Mouse (Mus musculus) erythroblast, embryonic 14.5 days (primary cell): Measurements from ENCODE around the gene Fam131c. TPM values are rescaled to one million over a fixed set of nuclear protein-coding genes. Genes with fewer than 3 reads are reported as not detected.

Experiments
- H3K27me3 ChIP-seq: 2 replicates; pipeline ENCODE4 v1.6.1; 2012; ENCODE audit warnings: inconsistent platforms; ENCODE audit not compliant: control insufficient read depth
- H3K36me3 ChIP-seq: 2 replicates; pipeline ENCODE4 v1.6.1; 2012; ENCODE audit warnings: mild to moderate bottlenecking, inconsistent platforms; ENCODE audit not compliant: control insufficient read depth
- H3K4me1 ChIP-seq: 2 replicates; pipeline ENCODE4 v1.6.1; 2012; ENCODE audit warnings: inconsistent platforms; ENCODE audit not compliant: control insufficient read depth
- H3K4me3 ChIP-seq: replicated peaks from 2 replicates; pipeline ENCODE3; 2012; ENCODE audit warnings: moderate library complexity, mild to moderate bottlenecking, inconsistent platforms
- H3K9me3 ChIP-seq: 2 replicates; pipeline ENCODE4 v1.6.1; 2012; ENCODE audit warnings: low read length, inconsistent platforms, mixed read lengths; ENCODE audit not compliant: control insufficient read depth
- GATA1 ChIP-seq: IDR thresholded peaks from 2 replicates; pipeline ENCODE4 v1.6.1; 2012; ENCODE audit warnings: low read length, inconsistent platforms, mixed read lengths
- TAL1 ChIP-seq: IDR thresholded peaks from 3 replicates; pipeline ENCODE4 v1.6.1; 2012; ENCODE audit warnings: low read length, inconsistent platforms, mixed read lengths
- polyA plus RNA-seq: library from polyadenylated mRNA; stranded (reverse); fragments of >175 nt; gene quantifications from 2 replicates; pipeline ENCODE4 v1.2.3, GENCODE M21; 2012

The Fam131c gene
- polyA plus RNA-seq, 1 experiment = not detected

GRCm38 (mm10) chr4:141350015-141350414 is 18.0 kb upstream of the Fam131c start:
- H3K4me1 ChIP-seq = no peaks in the 10 kb centered on the region
- H3K9me3 ChIP-seq = no peaks in the 10 kb centered on the region
- no peaks in the 10 kb centered on the region for H3K36me3 ChIP-seq
- no peaks in the 10 kb centered on the region for H3K27me3 ChIP-seq
- H3K4me3 ChIP-seq = no peak overlapping the region
- TF ChIP-seq GATA1 (no peak), TAL1 (no peak)

- no peaks in the 10 kb centered on the region for H3K27me3 ChIP-seq
- no peak for TF ChIP-seq TAL1
These were observed 16.0 kb upstream of the Fam131c start for GRCm38 (mm10) chr4:141351972-141352371.

GRCm38 (mm10) chr4:141352986-141353385 is 15.0 kb upstream of the Fam131c start:
- no peaks in the 10 kb centered on the region for H3K4me1 ChIP-seq
- H3K36me3 ChIP-seq = no peaks in the 10 kb centered on the region
- H3K9me3 ChIP-seq = peaks cover 7% of the 10 kb centered on the region
- no peak for TF ChIP-seq TAL1
- no peak for TF ChIP-seq GATA1
- no peaks in the 10 kb centered on the region for H3K27me3 ChIP-seq
- H3K4me3 ChIP-seq = no peak overlapping the region

More at GRCm38 (mm10) chr4:141351972-141352371, 16.0 kb upstream of the Fam131c start:
- H3K9me3 ChIP-seq = no peaks in the 10 kb centered on the region
- no peak overlapping the region for H3K4me3 ChIP-seq
- no peaks in the 10 kb centered on the region for H3K4me1 ChIP-seq
- no peaks in the 10 kb centered on the region for H3K36me3 ChIP-seq

- TF ChIP-seq GATA1 = no peak
- no peak for TF ChIP-seq TAL1
- H3K36me3 ChIP-seq = no peaks in the 10 kb centered on the region
- H3K4me3 ChIP-seq = no peak overlapping the region
- H3K4me1 ChIP-seq = no peaks in the 10 kb centered on the region
- H3K27me3 ChIP-seq = no peaks in the 10 kb centered on the region
- H3K9me3 ChIP-seq = peaks cover 7% of the 10 kb centered on the region
These were observed 14.2 kb upstream of the Fam131c start for GRCm38 (mm10) chr4:141353868-141354267.

GRCm38 (mm10) chr4:141357811-141358210 is 10.2 kb upstream of the Fam131c start:
- no peak for TF ChIP-seq GATA1
- no peak for TF ChIP-seq TAL1
- Histone ChIP-seq H3K9me3 (peaks cover 7% of the 10 kb centered on the region), H3K36me3 (no peaks in the 10 kb centered on the region), H3K4me3 (no peak overlapping the region), H3K4me1 (no peaks in the 10 kb centered on the region), H3K27me3 (0 out of 2 replicates have a peak, but pooled peaks cover 2% of the 10 kb centered on the region)

- Histone ChIP-seq H3K9me3 (peaks cover 7% of the 10 kb centered on the region), H3K4me3 (no peak overlapping the region), H3K4me1 (no peaks in the 10 kb centered on the region), H3K36me3 (no peaks in the 10 kb centered on the region), H3K27me3 (0 out of 2 replicates have a peak, but pooled peaks cover 2% of the 10 kb centered on the region)
- TF ChIP-seq TAL1 (no peak), GATA1 (no peak)
These were observed 8.8 kb upstream of the Fam131c start for GRCm38 (mm10) chr4:141359222-141359621.

- no peak for TF ChIP-seq TAL1
- no peaks in the 10 kb centered on the region for H3K4me1 ChIP-seq
- H3K9me3 ChIP-seq = peaks cover 7% of the 10 kb centered on the region
- H3K4me3 ChIP-seq = no peak overlapping the region
- peaks cover 8% of the 10 kb centered on the region for H3K27me3 ChIP-seq
- no peaks in the 10 kb centered on the region for H3K36me3 ChIP-seq
These were observed 7.2 kb upstream of the Fam131c start for GRCm38 (mm10) chr4:141360846-141361245.

- no peaks in the 10 kb centered on the region for H3K4me1 ChIP-seq
- H3K9me3 ChIP-seq = no peaks in the 10 kb centered on the region; the same call in 1 of the 2 replicates
- TF ChIP-seq TAL1 = no peak
- no peak for TF ChIP-seq GATA1
- H3K4me3 ChIP-seq = no peak overlapping the region
- peaks cover 27% of the 10 kb centered on the region for H3K27me3 ChIP-seq
- no peaks in the 10 kb centered on the region for H3K36me3 ChIP-seq
These were observed 5.0 kb upstream of the Fam131c start for GRCm38 (mm10) chr4:141362937-141363548.

- no peaks in the 10 kb centered on the region for H3K4me1 ChIP-seq
- no peaks in the 10 kb centered on the region for H3K9me3 ChIP-seq
- H3K27me3 ChIP-seq = peaks cover 39% of the 10 kb centered on the region
- TF ChIP-seq TAL1 (no peak), GATA1 (no peak)
- no peak overlapping the region for H3K4me3 ChIP-seq
- no peaks in the 10 kb centered on the region for H3K36me3 ChIP-seq
These were observed 2.9 kb upstream of the Fam131c start for GRCm38 (mm10) chr4:141365126-141365525.

- Histone ChIP-seq H3K27me3 (peaks cover 39% of the 10 kb centered on the region), H3K4me3 (no peak overlapping the region), H3K36me3 (no peaks in the 10 kb centered on the region), H3K9me3 (no peaks in the 10 kb centered on the region), H3K4me1 (no peaks in the 10 kb centered on the region)
- TF ChIP-seq GATA1 (no peak), TAL1 (no peak)
These were observed 2.1 kb upstream of the Fam131c start for GRCm38 (mm10) chr4:141365876-141366275.
